Mouse (Mus musculus) hindbrain, embryonic 10.5 days (tissue): Measurements from ENCODE around the gene Kcnj14. TPM values are rescaled to one million over a fixed set of nuclear protein-coding genes. Genes with fewer than 3 reads are reported as not detected.

Source experiments
- DNase-seq: peaks from one replicate; pipeline ENCODE4 v3.0.0-alpha.2; 2017; ENCODE audit warnings: low spot score
- H3K27ac ChIP-seq: fragments of 300-500 bp; sonication (generic); 2 replicates; pipeline ENCODE4 v1.5.1; 2016; ENCODE audit warnings: mild to moderate bottlenecking, moderate library complexity
- H3K27me3 ChIP-seq: fragments of 300-500 bp; sonication (generic); 2 replicates; pipeline ENCODE4 v1.6.1; 2016; ENCODE audit warnings: mild to moderate bottlenecking; ENCODE audit not compliant: poor library complexity, insufficient read depth, severe bottlenecking
- H3K36me3 ChIP-seq: fragments of 300-500 bp; sonication (generic); 2 replicates; pipeline ENCODE4 v1.6.1; 2016; ENCODE audit warnings: mild to moderate bottlenecking, moderate library complexity
- H3K4me1 ChIP-seq: fragments of 300-500 bp; sonication (generic); replicated peaks from 2 replicates; pipeline ENCODE4 v1.6.1; 2016; ENCODE audit warnings: mild to moderate bottlenecking
- H3K4me3 ChIP-seq: fragments of 300-500 bp; sonication (generic); 2 replicates; pipeline ENCODE4 v1.5.1; 2016; ENCODE audit warnings: mild to moderate bottlenecking, moderate library complexity
- H3K9me3 ChIP-seq: fragments of 300-500 bp; sonication (generic); 2 replicates; pipeline ENCODE4 v1.6.1; 2016; ENCODE audit warnings: mild to moderate bottlenecking, moderate library complexity
- WGBS: fragments of 180-500 bp; shearing (Covaris S2); methylation state at CpG from one replicate; pipeline ENCODE4 v1.1.7; 2016; 5-methylcytosine and 5-hydroxymethylcytosine counted together
- polyA plus RNA-seq: library from polyadenylated mRNA; unstranded; fragments of >200 nt; fragmentation: Nextera tagmentation; extraction: Ambion mirVana; gene quantifications from 2 replicates; pipeline ENCODE4 v1.2.1, GENCODE M21; 2016

Gene Kcnj14
- polyA plus RNA-seq, 1 experiment from 2014 or later: 1.0 TPM

DNA sequence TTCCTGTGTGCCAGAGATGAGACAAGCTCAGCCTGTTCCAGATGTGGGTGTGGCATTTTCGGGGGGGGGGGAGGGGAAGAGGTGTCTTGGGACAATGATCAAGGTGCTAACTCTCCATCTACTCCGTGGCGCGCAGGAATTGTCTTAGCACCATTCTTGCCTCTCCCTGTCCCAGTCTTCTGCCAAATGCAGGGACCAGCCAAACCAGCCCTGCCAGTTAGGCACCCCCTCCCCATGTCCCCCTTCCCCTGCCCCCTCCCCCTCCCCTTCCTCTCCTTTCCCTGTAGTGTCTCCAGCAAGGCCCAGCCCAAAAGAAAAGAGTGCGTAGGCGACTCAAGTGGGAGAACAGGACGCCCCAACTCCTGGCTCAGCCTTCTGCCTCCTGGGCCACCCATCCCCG lies 57.8 kb downstream of the Kcnj14 start:
- Histone ChIP-seq H3K4me1 (0 out of 2 replicates have a peak, but pooled peaks cover 10% of the 10 kb centered on the region), H3K36me3 (no peaks in the 10 kb centered on the region), H3K27ac (no peak overlapping the region), H3K9me3 (no peaks in the 10 kb centered on the region), H3K4me3 (no peak overlapping the region), H3K27me3 (no peaks in the 10 kb centered on the region)
- 50% methylated on average over 8 of the region's 8 CpGs for WGBS
- no peak for DNase-seq

Other genes starting within 250 kb of the Kcnj14 start
- gene Fgf21, start 209.3 kb downstream of the Kcnj14 start, polyA plus RNA-seq: not detected in 2 replicates
- gene Fut1, start 207.5 kb downstream of the Kcnj14 start, polyA plus RNA-seq: 0.20 TPM in 1 of 2 replicates, not detected in the other
- 0.19 TPM in 1 of 2 replicates, not detected in the other for gene Izumo1, start 203.0 kb downstream of the Kcnj14 start, polyA plus RNA-seq
- gene Rasip1, start 197.3 kb downstream of the Kcnj14 start, polyA plus RNA-seq: 6.4 and 9.3 TPM in 2 replicates
- 2.6 and 2.9 TPM in 2 replicates for gene Mamstr, start 184.8 kb downstream of the Kcnj14 start, polyA plus RNA-seq
- 0.12 and 0.21 TPM in 2 replicates for gene Fut2, start 158.4 kb downstream of the Kcnj14 start, polyA plus RNA-seq
- gene Ntn5, start 140.8 kb downstream of the Kcnj14 start, polyA plus RNA-seq: 0.39 and 0.98 TPM in 2 replicates
- gene Sec1, start 130.4 kb downstream of the Kcnj14 start, polyA plus RNA-seq: 0.62 and 0.77 TPM in 2 replicates
- 8.3 and 13.0 TPM in 2 replicates for gene Car11, start 124.9 kb downstream of the Kcnj14 start, polyA plus RNA-seq
- gene Dbp, start 119.7 kb downstream of the Kcnj14 start, polyA plus RNA-seq: 3.0 and 3.4 TPM in 2 replicates
- gene Rpl18, start 109.3 kb downstream of the Kcnj14 start, polyA plus RNA-seq: 1,010 and 1,126 TPM in 2 replicates
- gene Sphk2, start 106.8 kb downstream of the Kcnj14 start, polyA plus RNA-seq: 33.6 and 35.5 TPM in 2 replicates
- 1.6 and 1.8 TPM in 2 replicates for gene Fam83e, start 103.6 kb downstream of the Kcnj14 start, polyA plus RNA-seq
- gene Spaca4, start 99.0 kb downstream of the Kcnj14 start, polyA plus RNA-seq: not detected in 2 replicates
- gene Lmtk3, start 41.0 kb downstream of the Kcnj14 start, polyA plus RNA-seq: 2.3 and 5.4 TPM in 2 replicates
- gene Sult2b1, start 40.1 kb downstream of the Kcnj14 start, polyA plus RNA-seq: 1.7 and 2.2 TPM in 2 replicates
- 164 and 231 TPM in 2 replicates for gene Cyth2, start 10.2 kb downstream of the Kcnj14 start, polyA plus RNA-seq
- gene Grwd1, start 6.2 kb upstream of the Kcnj14 start, polyA plus RNA-seq: 85.2 and 110 TPM in 2 replicates
- 37.6 and 67.7 TPM in 2 replicates for gene Kdelr1, start 48.0 kb upstream of the Kcnj14 start, polyA plus RNA-seq
- 0.19 and 0.33 TPM in 2 replicates for gene Grin2d, start 53.6 kb upstream of the Kcnj14 start, polyA plus RNA-seq
- gene Syngr4, start 71.9 kb upstream of the Kcnj14 start, polyA plus RNA-seq: 1.1 and 1.3 TPM in 2 replicates
- 4.5 and 4.8 TPM in 2 replicates for gene Tmem143, start 72.2 kb upstream of the Kcnj14 start, polyA plus RNA-seq
- gene Emp3, start 96.6 kb upstream of the Kcnj14 start, polyA plus RNA-seq: 16.7 and 29.7 TPM in 2 replicates
- 6.5 and 7.7 TPM in 2 replicates for gene Ccdc114, start 99.3 kb upstream of the Kcnj14 start, polyA plus RNA-seq
- gene Abcc6, start 205.5 kb upstream of the Kcnj14 start, polyA plus RNA-seq: 0.12 and 0.20 TPM in 2 replicates
- 29.3 and 30.7 TPM in 2 replicates for gene Nomo1, start 208.9 kb upstream of the Kcnj14 start, polyA plus RNA-seq